Mouse (Mus musculus) forebrain, embryonic 14.5 days (tissue): ENCODE measurements around the gene Dnajc8. TPM values are rescaled to one million over a fixed set of nuclear protein-coding genes. Genes with fewer than 3 reads are reported as not detected.

Source experiments
- ATAC-seq: fragments of 200-750 bp; cut with Nextera tagmentation; 2 replicates; pipeline ENCODE4 v1.8.0; 2017; ENCODE audit warnings: mild to moderate bottlenecking, moderate library complexity
- DNase-seq: peaks from one replicate; pipeline ENCODE4 v3.0.0-alpha.2; 2015; ENCODE audit warnings: low spot score
- H3K27ac ChIP-seq: fragments of 300-500 bp; sonication (generic); 2 replicates; pipeline ENCODE4 v1.5.1; 2014; ENCODE audit warnings: low read depth, mild to moderate bottlenecking, control low read depth, low read length, moderate library complexity
- H3K27me3 ChIP-seq: fragments of 300-500 bp; sonication (generic); replicated peaks from 2 replicates; pipeline ENCODE4 v1.6.1; 2014; ENCODE audit warnings: low read length, control low read depth, mixed read lengths; ENCODE audit not compliant: control insufficient read depth, insufficient read depth
- H3K36me3 ChIP-seq: fragments of 300-500 bp; sonication (generic); 2 replicates; pipeline ENCODE4 v1.6.1; 2014; ENCODE audit warnings: low read length, control low read depth; ENCODE audit not compliant: control insufficient read depth, insufficient read depth
- H3K4me1 ChIP-seq: fragments of 300-500 bp; sonication (generic); 2 replicates; pipeline ENCODE4 v1.6.1; 2014; ENCODE audit warnings: antibody characterized with exemption, low read length, control low read depth; ENCODE audit not compliant: control insufficient read depth, insufficient read depth
- H3K4me2 ChIP-seq: fragments of 300-500 bp; sonication (generic); 2 replicates; pipeline ENCODE4 v1.6.1; 2014; ENCODE audit warnings: mild to moderate bottlenecking, control low read depth, low read length
- H3K4me3 ChIP-seq: fragments of 300-500 bp; sonication (generic); 2 replicates; pipeline ENCODE4 v1.5.1; 2014; ENCODE audit warnings: low read depth, low read length, control low read depth
- H3K9ac ChIP-seq: fragments of 300-500 bp; sonication (generic); 2 replicates; pipeline ENCODE4 v1.6.1; 2014; ENCODE audit warnings: mild to moderate bottlenecking, low read length, control low read depth, moderate library complexity
- H3K9me3 ChIP-seq: fragments of 300-500 bp; sonication (generic); replicated peaks from 2 replicates; pipeline ENCODE4 v1.6.1; 2016; ENCODE audit warnings: low read length, control low read depth, mixed read lengths; ENCODE audit not compliant: control insufficient read depth
- WGBS: fragments of 180-500 bp; shearing (Covaris S2); extraction: QIAGEN DNeasy Blood & Tissue Kit; methylation state at CpG from one replicate; pipeline ENCODE4 v1.1.7; 2014; 5-methylcytosine and 5-hydroxymethylcytosine counted together
- polyA plus RNA-seq: library from polyadenylated mRNA; unstranded; fragments of >200 nt; fragmentation: Nextera tagmentation; extraction: Ambion mirVana; gene quantifications from 2 replicates; pipeline ENCODE4 v1.2.1, GENCODE M21; 2014

The Dnajc8 gene
- polyA plus RNA-seq, 1 experiment from 2014 or later, result 160 TPM

- Histone ChIP-seq H3K36me3 (no peaks in the 10 kb centered on the region), H3K4me2 (no peak overlapping the region), H3K4me3 (no peak overlapping the region), H3K9me3 (no peaks in the 10 kb centered on the region), H3K27ac (no peak overlapping the region), H3K27me3 (no peaks in the 10 kb centered on the region), H3K4me1 (peaks cover 8% of the 10 kb centered on the region; the same call in 1 of the 2 replicates), H3K9ac (no peak overlapping the region)
- no peak for DNase-seq
- WGBS, result 26% methylated on average over 14 of the region's 14 CpGs
- ATAC-seq, result no peak
Observed at GRCm38 (mm10) chr4:132513395-132514273, 21.7 kb upstream of the Dnajc8 start.

- under 1% methylated on average over 21 of the region's 21 CpGs for WGBS
- Histone ChIP-seq H3K27me3 (no peaks in the 10 kb centered on the region), H3K9ac (peak overlapping the region; percentile 43), H3K27ac (no peak overlapping the region; the same call in 1 of the 2 replicates), H3K36me3 (no peaks in the 10 kb centered on the region), H3K4me1 (peaks cover 8% of the 10 kb centered on the region; the same call in 1 of the 2 replicates), H3K4me2 (peak overlapping the region; percentile 97), H3K9me3 (no peaks in the 10 kb centered on the region), H3K4me3 (peak overlapping the region; percentile 39)
- peak; percentile 25 for ATAC-seq
- peak; percentile 86 for DNase-seq
Observed at GRCm38 (mm10) chr4:132514555-132515135, 20.7 kb upstream of the Dnajc8 start.

- Histone ChIP-seq H3K27ac (peak overlapping the region; percentile 18; the same call in 1 of the 2 replicates), H3K4me3 (peak overlapping the region; percentile 39), H3K9me3 (no peaks in the 10 kb centered on the region), H3K27me3 (no peaks in the 10 kb centered on the region), H3K36me3 (no peaks in the 10 kb centered on the region), H3K4me2 (peak overlapping the region; percentile 97), H3K9ac (peak overlapping the region; percentile 43), H3K4me1 (peaks cover 8% of the 10 kb centered on the region; the same call in 1 of the 2 replicates)
- WGBS, result 22% methylated on average over 22 of the region's 22 CpGs
- peak; percentile 99 for DNase-seq
- peak; percentile 96 for ATAC-seq
Observed at GRCm38 (mm10) chr4:132515369-132516155, 19.8 kb upstream of the Dnajc8 start.

- DNase-seq, result no peak
- H3K4me1 ChIP-seq, result peaks cover 8% of the 10 kb centered on the region; the same call in 1 of the 2 replicates
- no peak overlapping the region for H3K27ac ChIP-seq
- H3K4me2 ChIP-seq, result no peak overlapping the region
- no peak overlapping the region for H3K9ac ChIP-seq
- no peaks in the 10 kb centered on the region for H3K27me3 ChIP-seq
- no peak for ATAC-seq
- 86% methylated on average over 8 of the region's 8 CpGs for WGBS
- H3K4me3 ChIP-seq, result no peak overlapping the region
- no peaks in the 10 kb centered on the region for H3K36me3 ChIP-seq
- no peaks in the 10 kb centered on the region for H3K9me3 ChIP-seq
Observed at GRCm38 (mm10) chr4:132518066-132518465, 17.3 kb upstream of the Dnajc8 start.

GRCm38 (mm10) chr4:132519188-132519587 is 16.2 kb upstream of the Dnajc8 start:
- H3K4me1 ChIP-seq, result peaks cover 8% of the 10 kb centered on the region; the same call in 1 of the 2 replicates
- no peak overlapping the region for H3K27ac ChIP-seq
- no peak overlapping the region for H3K4me2 ChIP-seq
- H3K36me3 ChIP-seq, result no peaks in the 10 kb centered on the region
- ATAC-seq (no peak), DNase-seq (no peak)
- H3K9ac ChIP-seq, result no peak overlapping the region
- H3K27me3 ChIP-seq, result no peaks in the 10 kb centered on the region
- WGBS, result 97% methylated on average over 3 of the region's 3 CpGs
- H3K9me3 ChIP-seq, result no peaks in the 10 kb centered on the region
- no peak overlapping the region for H3K4me3 ChIP-seq

- H3K4me3 ChIP-seq, result no peak overlapping the region
- DNase-seq (no peak), ATAC-seq (no peak)
- 8% methylated on average over 11 of the region's 11 CpGs for WGBS
- H3K36me3 ChIP-seq, result 0 out of 2 replicates have a peak, but pooled peaks cover 2% of the 10 kb centered on the region
- no peak overlapping the region for H3K27ac ChIP-seq
- H3K4me1 ChIP-seq, result no peaks in the 10 kb centered on the region
- no peak overlapping the region for H3K4me2 ChIP-seq
- no peak overlapping the region for H3K9ac ChIP-seq
- H3K9me3 ChIP-seq, result no peaks in the 10 kb centered on the region
- H3K27me3 ChIP-seq, result no peaks in the 10 kb centered on the region
Observed at GRCm38 (mm10) chr4:132524321-132524741, 11.0 kb upstream of the Dnajc8 start.

- Histone ChIP-seq H3K4me3 (no peak overlapping the region), H3K9me3 (no peaks in the 10 kb centered on the region), H3K4me2 (no peak overlapping the region), H3K27ac (no peak overlapping the region), H3K4me1 (no peaks in the 10 kb centered on the region), H3K27me3 (no peaks in the 10 kb centered on the region), H3K9ac (no peak overlapping the region), H3K36me3 (peaks cover 6% of the 10 kb centered on the region; the same call in 1 of the 2 replicates)
- ATAC-seq (no peak), DNase-seq (no peak)
- WGBS, result 41% methylated on average over 6 of the region's 6 CpGs
Observed at GRCm38 (mm10) chr4:132524808-132525207, 10.5 kb upstream of the Dnajc8 start.

- no peaks in the 10 kb centered on the region for H3K9me3 ChIP-seq
- peaks cover 17% of the 10 kb centered on the region for H3K36me3 ChIP-seq
- H3K27ac ChIP-seq, result no peak overlapping the region
- DNase-seq, result no peak
- ATAC-seq, result no peak
- H3K4me1 ChIP-seq, result 0 out of 2 replicates have a peak, but pooled peaks cover 3% of the 10 kb centered on the region
- H3K4me3 ChIP-seq, result no peak overlapping the region
- H3K9ac ChIP-seq, result no peak overlapping the region
- H3K4me2 ChIP-seq, result no peak overlapping the region
- 48% methylated on average over 2 of the region's 2 CpGs for WGBS
- H3K27me3 ChIP-seq, result no peaks in the 10 kb centered on the region
Observed at GRCm38 (mm10) chr4:132526678-132527077, 8.7 kb upstream of the Dnajc8 start.
